Mouse (Mus musculus) ES-E14 (cell line): ENCODE measurements around the gene Synpr.

Experiments used
- CHD2 ChIP-seq: IDR thresholded peaks from 2 replicates; pipeline ENCODE4 v1.6.1; 2014; ENCODE audit warnings: mild to moderate bottlenecking, low read depth, low read length, inconsistent platforms
- HCFC1 ChIP-seq: IDR thresholded peaks from 2 replicates; pipeline ENCODE4 v1.6.1; 2012; ENCODE audit warnings: low read length, inconsistent platforms, borderline replicate concordance; ENCODE audit not compliant: insufficient read depth
- ZC3H11A ChIP-seq: IDR thresholded peaks from 2 replicates; pipeline ENCODE4 v1.6.1; 2012; ENCODE audit warnings: low read depth, mild to moderate bottlenecking, inconsistent platforms, low read length, borderline replicate concordance
- ZNF384 ChIP-seq: IDR thresholded peaks from 2 replicates; pipeline ENCODE4 v1.6.1; 2012; ENCODE audit warnings: low read depth, low read length, inconsistent platforms

DNA sequence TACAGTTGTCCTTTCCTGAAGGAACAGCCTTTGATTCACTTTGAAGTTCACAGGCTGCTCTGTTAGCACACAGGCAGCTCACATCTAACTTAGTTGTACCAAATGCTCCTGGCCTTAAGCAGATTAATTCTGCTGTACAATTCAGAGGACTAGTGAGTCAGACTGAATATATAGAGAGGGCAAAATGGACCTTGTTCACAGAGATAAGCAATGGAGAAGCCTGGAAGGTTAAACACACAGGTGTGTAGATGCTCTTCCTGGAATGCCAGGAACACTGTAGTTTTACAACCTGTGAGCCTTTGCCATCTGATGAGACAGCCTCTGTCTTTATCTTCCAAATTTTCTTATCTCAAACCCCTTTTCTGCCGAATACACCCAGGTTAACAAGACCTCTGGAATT, 29.7 kb downstream of the Synpr start:
- TF ChIP-seq HCFC1 (no peak), ZNF384 (no peak), CHD2 (no peak), ZC3H11A (no peak)
